Mouse (Mus musculus) ES-E14 (cell line): ENCODE data around the gene Smyd3. TPM values are rescaled to one million over a fixed set of nuclear protein-coding genes. Genes with fewer than 3 reads are reported as not detected.

Experiments
- DNase-seq: peaks from one replicate; pipeline ENCODE4 v3.0.0-alpha.2; 2013; ENCODE audit warnings: low read depth, low spot score
- H3K27ac ChIP-seq: 2 replicates; pipeline ENCODE4 v1.5.1; 2012; ENCODE audit warnings: low read depth, mild to moderate bottlenecking, low read length, moderate library complexity, mixed read lengths; ENCODE audit not compliant: poor library complexity, insufficient read depth, severe bottlenecking
- H3K36me3 ChIP-seq: 2 replicates; pipeline ENCODE4 v1.6.1; 2012; ENCODE audit warnings: mild to moderate bottlenecking, low read length, moderate library complexity, mixed read lengths; ENCODE audit not compliant: control insufficient read depth, poor library complexity, insufficient read depth, severe bottlenecking
- H3K4me1 ChIP-seq, 2 experiments: fragments of 150-350 bp in 1 of 2; sonication (generic) in 1 of 2; 2 replicates each; pipeline ENCODE4 v1.6.1; 2012; ENCODE audit warnings: low read length in 2 of 2, mild to moderate bottlenecking in 1 of 2, mixed read lengths in 1 of 2; ENCODE audit not compliant: control insufficient read depth in 2 of 2, insufficient read depth in 2 of 2, poor library complexity in 1 of 2
- H3K4me3 ChIP-seq, 2 experiments: fragments of 150-350 bp in 1 of 2; sonication (generic) in 1 of 2; 2 replicates each; pipeline ENCODE4 v1.5.1; 2012; ENCODE audit warnings: low read length in 2 of 2, low read depth in 1 of 2, mild to moderate bottlenecking in 1 of 2, mixed read lengths in 1 of 2; ENCODE audit not compliant: insufficient read depth in 1 of 2, poor library complexity in 1 of 2, severe bottlenecking in 1 of 2
- H3K9ac ChIP-seq: 2 replicates; pipeline ENCODE4 v1.6.1; 2012; ENCODE audit warnings: low read depth, mild to moderate bottlenecking, low read length, mixed read lengths; ENCODE audit not compliant: poor library complexity, insufficient read depth, severe bottlenecking
- H3K9me3 ChIP-seq: fragments of 150-350 bp; sonication (generic); 2 replicates; pipeline ENCODE4 v1.6.1; 2012; ENCODE audit warnings: low read depth, mild to moderate bottlenecking, low read length; ENCODE audit not compliant: control insufficient read depth, insufficient read depth
- CHD2 ChIP-seq: IDR thresholded peaks from 2 replicates; pipeline ENCODE4 v1.6.1; 2014; ENCODE audit warnings: mild to moderate bottlenecking, low read depth, low read length, inconsistent platforms
- HCFC1 ChIP-seq: IDR thresholded peaks from 2 replicates; pipeline ENCODE4 v1.6.1; 2012; ENCODE audit warnings: low read length, inconsistent platforms, borderline replicate concordance; ENCODE audit not compliant: insufficient read depth
- MAFK ChIP-seq: IDR thresholded peaks from 2 replicates; pipeline ENCODE4 v1.6.1; 2014; ENCODE audit warnings: mild to moderate bottlenecking, low read depth, low read length, inconsistent platforms; ENCODE audit not compliant: insufficient read depth
- ZC3H11A ChIP-seq: IDR thresholded peaks from 2 replicates; pipeline ENCODE4 v1.6.1; 2012; ENCODE audit warnings: low read depth, mild to moderate bottlenecking, inconsistent platforms, low read length, borderline replicate concordance
- ZNF384 ChIP-seq: IDR thresholded peaks from 2 replicates; pipeline ENCODE4 v1.6.1; 2012; ENCODE audit warnings: low read depth, low read length, inconsistent platforms
- in situ Hi-C, 2 experiments: fragments of 600-800 bp; cut with MboI; formaldehyde crosslinking; loops; one replicate each; pipeline ENCODE4 v1.15.1; 2025; ENCODE audit warnings: low sequenced_read_pairs in 2 of 2, inconsistent platforms in 1 of 2; ENCODE audit not compliant: unreplicated experiment in 2 of 2
- total RNA-seq: library from RNA; depleted of rRNA; stranded (reverse); fragments of 300-350 nt; gene quantifications from 2 replicates; pipeline ENCODE4 v1.2.3, GENCODE M21; 2012

Gene Smyd3
- total RNA-seq, 1 experiment = 18.3 TPM

- Histone ChIP-seq H3K27ac (no peak overlapping the region), H3K9ac (no peak overlapping the region), H3K4me3 (no peak overlapping the region), H3K36me3 (no peaks in the 10 kb centered on the region; the same call in 1 of the 2 replicates), H3K9me3 (no peaks in the 10 kb centered on the region), H3K4me1 (no peaks in the 10 kb centered on the region)
- in situ Hi-C loops = no loop called here
- no peak for TF ChIP-seq CHD2
- TF ChIP-seq ZC3H11A = no peak
- no peak for TF ChIP-seq MAFK
- no peak for TF ChIP-seq ZNF384
- TF ChIP-seq HCFC1 = no peak
- no peak for DNase-seq
These were observed 494.4 kb downstream of the Smyd3 start for GRCm38 (mm10) chr1:179023486-179023885.

DNA sequence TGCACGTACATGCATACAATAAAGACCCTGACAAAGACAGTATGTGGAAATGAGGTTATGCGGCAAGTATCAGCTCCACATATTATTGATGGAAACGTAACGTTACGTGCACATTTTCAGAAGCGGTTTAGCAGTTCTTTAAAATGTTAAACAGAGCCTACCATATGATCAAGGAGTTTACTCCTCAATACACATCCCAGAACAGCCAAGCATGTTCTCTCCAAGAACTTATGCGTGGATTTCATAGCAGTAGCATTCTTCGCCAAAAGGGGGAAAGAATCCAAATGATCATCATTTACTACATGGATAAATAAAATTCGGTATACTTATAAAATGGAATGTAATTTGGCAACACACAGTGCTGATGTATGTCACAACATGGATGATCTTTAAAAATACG is 500.4 kb downstream of the Smyd3 start:
- H3K9me3 ChIP-seq = no peaks in the 10 kb centered on the region
- TF ChIP-seq ZC3H11A (no peak), HCFC1 (no peak), ZNF384 (no peak), MAFK (no peak), CHD2 (no peak)
- no peak overlapping the region for H3K27ac ChIP-seq
- no peak overlapping the region for H3K9ac ChIP-seq
- H3K4me3 ChIP-seq = no peak overlapping the region
- in situ Hi-C loops = no loop called here
- no peaks in the 10 kb centered on the region for H3K4me1 ChIP-seq
- H3K36me3 ChIP-seq = no peaks in the 10 kb centered on the region; the same call in 1 of the 2 replicates
- no peak for DNase-seq

DNA sequence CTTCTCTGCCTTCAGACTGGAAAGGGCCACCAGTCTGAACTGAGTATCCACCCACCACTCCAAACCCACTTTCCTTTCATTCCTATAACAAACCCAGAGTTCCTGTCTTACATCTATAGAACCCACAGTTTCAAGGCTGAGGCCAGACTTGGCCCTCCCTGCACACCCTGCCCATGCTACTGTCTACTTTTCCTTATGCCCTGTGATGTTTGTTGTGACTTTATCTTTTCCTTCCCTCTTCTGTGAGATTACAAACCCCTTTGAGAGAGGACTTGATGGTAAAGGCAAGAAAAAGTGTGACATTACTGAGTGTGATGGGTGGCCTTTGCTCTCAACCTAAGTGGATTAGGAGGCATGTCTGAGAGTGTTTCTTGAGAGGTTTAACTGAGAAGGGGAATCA is 504.8 kb downstream of the Smyd3 start:
- no peak for DNase-seq
- H3K4me1 ChIP-seq = no peaks in the 10 kb centered on the region
- no peak overlapping the region for H3K9ac ChIP-seq
- H3K27ac ChIP-seq = no peak overlapping the region
- H3K9me3 ChIP-seq = no peaks in the 10 kb centered on the region
- H3K4me3 ChIP-seq = no peak overlapping the region
- in situ Hi-C loops = no loop called here
- TF ChIP-seq HCFC1 (no peak), ZC3H11A (no peak), ZNF384 (no peak)
- H3K36me3 ChIP-seq = no peaks in the 10 kb centered on the region

DNA sequence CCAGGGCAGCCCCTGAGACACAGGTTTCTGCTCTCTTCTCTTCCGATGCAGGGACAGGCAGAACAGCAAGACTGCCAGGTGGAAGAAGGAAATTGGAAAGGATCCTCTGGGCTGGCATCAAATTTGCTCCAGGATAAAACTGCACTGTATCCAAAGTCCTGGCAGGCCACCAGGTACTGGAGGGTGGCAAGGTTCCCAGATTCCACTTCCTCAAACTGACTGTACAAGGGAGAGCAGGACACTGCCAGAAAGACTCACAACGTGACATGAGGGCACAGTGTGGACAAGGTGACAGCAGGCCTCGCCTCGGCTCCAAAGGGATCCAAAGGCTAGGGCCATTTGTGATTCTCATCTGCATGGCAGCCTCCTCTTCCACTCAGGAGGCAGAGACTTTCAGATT is 505.6 kb downstream of the Smyd3 start:
- H3K36me3 ChIP-seq = no peaks in the 10 kb centered on the region
- H3K4me1 ChIP-seq = no peaks in the 10 kb centered on the region
- no peak overlapping the region for H3K27ac ChIP-seq
- H3K9ac ChIP-seq = no peak overlapping the region
- H3K4me3 ChIP-seq = no peak overlapping the region
- no peak for DNase-seq
- no peaks in the 10 kb centered on the region for H3K9me3 ChIP-seq
- TF ChIP-seq MAFK (no peak), ZNF384 (no peak), CHD2 (no peak), ZC3H11A (no peak), HCFC1 (no peak)
- in situ Hi-C loops = no loop called here

- TF ChIP-seq HCFC1 = no peak
- TF ChIP-seq MAFK = no peak
- TF ChIP-seq ZNF384 = no peak
- TF ChIP-seq CHD2 = no peak
- no peak for TF ChIP-seq ZC3H11A
- no peaks in the 10 kb centered on the region for H3K9me3 ChIP-seq
- H3K9ac ChIP-seq = no peak overlapping the region
- H3K4me3 ChIP-seq = no peak overlapping the region
- in situ Hi-C loops = no loop called here
- H3K27ac ChIP-seq = no peak overlapping the region
- H3K4me1 ChIP-seq = no peaks in the 10 kb centered on the region
- no peaks in the 10 kb centered on the region for H3K36me3 ChIP-seq
- DNase-seq = no peak
These were observed 507.1 kb downstream of the Smyd3 start for GRCm38 (mm10) chr1:179010756-179011155.
